Mouse (Mus musculus): ENCODE measurements at regions not wholly inside any gene's neighbourhood (a gene's known extent, or its start where the extent isn't known, plus 50 kb on each side); places are given as distances from the start of the nearest gene placed in this dataset.

DNA sequence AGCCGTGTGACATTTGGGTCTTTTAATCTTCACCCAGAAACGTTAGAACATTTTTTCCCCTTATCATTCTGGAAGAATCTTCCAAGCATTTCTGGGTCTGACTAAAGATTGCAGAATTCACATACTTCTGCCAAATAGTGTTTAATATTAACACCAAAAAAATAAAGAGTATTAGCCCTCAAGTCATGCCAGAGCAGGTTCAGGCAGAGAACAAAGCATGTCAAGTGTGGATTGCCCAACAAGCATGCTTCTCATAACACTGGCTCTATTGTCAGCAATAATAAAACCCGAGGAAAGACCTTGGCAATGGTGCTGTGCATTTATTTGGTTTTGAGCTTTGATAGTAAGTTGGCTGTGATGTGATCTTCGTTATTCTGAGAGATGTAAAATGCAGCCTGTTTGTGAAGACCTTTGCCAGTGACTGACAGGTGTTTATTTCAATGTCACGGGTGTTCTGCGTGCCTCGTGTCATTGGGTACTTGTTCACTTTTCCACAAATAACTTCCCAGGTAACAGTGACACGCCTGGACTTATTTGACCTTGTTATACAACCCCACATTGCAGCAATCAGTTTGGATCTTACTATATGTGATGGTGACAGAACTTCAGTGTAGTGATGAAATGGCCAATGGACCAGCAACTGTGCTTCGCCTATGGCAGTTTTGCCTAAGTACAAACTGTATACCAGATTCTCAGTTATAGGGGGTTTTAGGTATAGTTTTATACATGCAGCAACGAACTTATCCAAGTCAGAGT is 354.3 kb downstream of the 1700129C05Rik start:
- Histone ChIP-seq H3K9me3 (no peaks in the 10 kb centered on the region), H3K27ac (no peak overlapping the region), H3K4me1 (no peaks in the 10 kb centered on the region), H3K36me3 (no peaks in the 10 kb centered on the region), H3K4me3 (no peak overlapping the region), H3K27me3 (replicated peaks) (no peaks in the 10 kb centered on the region), H3K4me2 (replicated peaks) (no peak overlapping the region), H3K9ac (no peak overlapping the region)
- no peak for ATAC-seq (ENCODE audit: low FRiP score, low read depth)
- WGBS = 86% methylated on average over 10 of the region's 10 CpGs

DNA sequence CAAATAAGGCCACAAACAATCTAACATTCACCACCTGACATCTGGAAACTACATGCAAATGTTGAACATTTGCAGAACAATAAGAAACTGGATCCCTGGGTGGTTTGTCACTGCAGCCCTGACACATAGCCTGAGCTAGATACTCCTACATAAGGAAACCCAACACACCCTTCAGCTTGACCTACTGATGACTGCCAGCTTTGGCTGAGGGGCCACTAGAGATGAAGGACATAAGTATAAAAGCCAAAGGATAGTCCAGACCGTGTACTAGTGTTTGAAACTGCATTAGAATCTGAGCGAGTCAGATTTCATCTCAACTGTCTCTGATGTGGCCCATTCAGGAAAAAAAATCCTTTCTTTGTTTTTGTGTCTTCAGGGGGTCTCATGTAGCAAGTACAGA is 355.1 kb downstream of the 1700129C05Rik start:
- Histone ChIP-seq H3K4me3 (no peak overlapping the region), H3K27me3 (replicated peaks) (no peaks in the 10 kb centered on the region), H3K4me1 (no peaks in the 10 kb centered on the region), H3K9ac (no peak overlapping the region), H3K27ac (no peak overlapping the region), H3K4me2 (replicated peaks) (no peak overlapping the region), H3K9me3 (no peaks in the 10 kb centered on the region), H3K36me3 (no peaks in the 10 kb centered on the region)
- 69% methylated on average over 2 of the region's 2 CpGs for WGBS
- ATAC-seq (ENCODE audit: low FRiP score, low read depth) = no peak

DNA sequence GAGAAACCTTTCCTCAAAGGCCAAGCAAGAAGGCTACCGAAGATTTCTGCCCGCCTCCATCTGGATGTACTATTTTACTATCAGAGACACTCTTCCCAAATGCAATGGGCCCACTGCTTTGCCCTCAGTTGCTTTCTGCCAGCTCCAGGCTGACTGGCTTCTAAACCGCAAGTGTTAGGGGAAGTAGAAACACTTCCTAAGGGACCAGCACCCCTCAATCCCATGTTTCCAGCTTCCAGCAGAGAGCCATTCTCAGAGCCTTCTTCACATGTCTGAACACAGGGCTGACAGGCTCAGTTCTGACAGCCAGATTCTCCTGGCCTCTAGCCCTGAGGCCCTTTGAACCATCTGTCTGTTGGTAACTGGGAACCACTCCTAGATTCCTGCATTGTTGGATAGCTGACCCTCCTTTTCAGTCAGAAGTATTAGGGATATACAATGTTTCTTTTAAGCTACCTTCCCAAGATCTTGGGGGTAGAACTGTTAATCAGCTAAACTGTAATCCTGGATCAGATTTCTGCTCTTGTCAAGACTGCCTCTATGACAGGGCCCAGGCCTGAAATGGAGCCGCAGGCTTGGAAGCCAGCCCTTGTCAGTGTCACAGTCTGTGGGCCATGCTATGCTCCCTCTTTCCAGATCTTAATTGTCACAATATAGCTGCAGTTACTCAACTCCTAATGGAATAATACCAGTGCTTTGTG is 355.8 kb downstream of the 1700129C05Rik start:
- no peak overlapping the region for H3K4me3 ChIP-seq
- H3K27ac ChIP-seq = no peak overlapping the region
- no peaks in the 10 kb centered on the region for H3K36me3 ChIP-seq
- no peaks in the 10 kb centered on the region for H3K4me1 ChIP-seq
- no peak overlapping the region for H3K4me2 ChIP-seq (replicated peaks)
- no peaks in the 10 kb centered on the region for H3K9me3 ChIP-seq
- 94% methylated on average over 4 of the region's 4 CpGs for WGBS
- no peaks in the 10 kb centered on the region for H3K27me3 ChIP-seq (replicated peaks)
- H3K9ac ChIP-seq = no peak overlapping the region
- ATAC-seq (ENCODE audit: low FRiP score, low read depth) = no peak

DNA sequence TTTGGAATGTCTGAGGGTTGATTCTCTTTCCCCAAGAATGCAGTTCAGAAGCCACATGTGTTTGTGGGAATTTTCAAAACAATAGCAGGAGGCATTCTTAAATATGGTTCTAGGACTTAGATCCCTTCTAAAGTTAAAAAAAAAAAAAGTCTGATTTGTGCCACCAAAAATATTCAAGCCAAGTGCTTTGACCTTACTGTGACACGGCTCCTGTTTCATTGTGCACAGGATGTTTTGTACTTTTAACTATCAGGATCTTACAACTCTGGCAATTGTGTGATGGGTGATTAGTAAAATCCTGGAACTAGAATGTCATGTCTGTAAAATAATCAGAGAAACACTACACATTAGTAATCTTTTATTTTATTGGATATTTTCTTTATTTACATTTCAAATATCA is 359.5 kb downstream of the 1700129C05Rik start:
- no peaks in the 10 kb centered on the region for H3K9me3 ChIP-seq
- H3K4me3 ChIP-seq = no peak overlapping the region
- ATAC-seq (ENCODE audit: low FRiP score, low read depth) = no peak
- 59% methylated on average over 1 of the region's 1 CpGs for WGBS
- no peak overlapping the region for H3K9ac ChIP-seq
- no peak overlapping the region for H3K4me2 ChIP-seq (replicated peaks)
- no peaks in the 10 kb centered on the region for H3K4me1 ChIP-seq
- H3K27ac ChIP-seq = no peak overlapping the region
- no peaks in the 10 kb centered on the region for H3K27me3 ChIP-seq (replicated peaks)
- H3K36me3 ChIP-seq = no peaks in the 10 kb centered on the region

DNA sequence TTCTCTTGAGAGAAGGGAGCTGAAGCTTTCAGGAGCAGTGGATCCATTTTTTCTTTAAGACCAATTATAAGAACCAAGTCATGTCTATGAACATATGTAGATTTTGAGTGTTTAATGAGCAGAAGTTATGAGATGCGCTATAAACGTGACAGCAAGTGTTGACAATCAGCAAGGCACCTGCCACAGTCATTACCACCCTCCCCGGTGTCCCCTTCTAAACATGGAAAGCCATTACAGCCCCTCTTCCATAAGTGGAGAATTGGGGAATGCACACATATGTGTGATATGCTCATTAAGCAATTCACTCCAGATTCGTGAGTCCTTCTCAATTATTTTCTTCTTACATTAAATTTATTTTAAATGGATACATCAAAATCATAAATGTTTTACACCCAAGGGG is 362.4 kb downstream of the 1700129C05Rik start:
- Histone ChIP-seq H3K4me3 (no peak overlapping the region), H3K9ac (no peak overlapping the region), H3K27me3 (replicated peaks) (no peaks in the 10 kb centered on the region), H3K9me3 (no peaks in the 10 kb centered on the region), H3K27ac (no peak overlapping the region), H3K4me1 (no peaks in the 10 kb centered on the region), H3K4me2 (replicated peaks) (no peak overlapping the region), H3K36me3 (no peaks in the 10 kb centered on the region)
- no peak for ATAC-seq (ENCODE audit: low FRiP score, low read depth)
- WGBS = 90% methylated on average over 4 of the region's 4 CpGs

DNA sequence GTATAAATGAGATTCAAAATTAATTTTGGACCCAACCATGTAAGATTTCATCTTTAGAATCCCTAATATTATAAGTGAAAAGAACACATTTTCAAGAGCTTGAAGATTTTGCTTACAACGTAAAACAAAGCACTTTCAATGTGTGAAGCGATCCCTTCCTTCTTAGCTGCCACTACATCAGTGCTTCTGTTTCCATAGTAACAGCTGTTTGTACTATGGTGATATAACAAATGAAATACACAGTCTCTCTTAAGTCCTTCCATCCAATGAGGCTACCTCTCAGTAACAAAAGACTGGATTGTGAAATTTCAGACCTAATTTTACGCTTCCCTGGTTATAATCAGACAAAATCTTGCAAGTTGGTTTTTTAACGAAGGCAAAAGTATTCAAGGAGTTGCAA is 364.0 kb downstream of the 1700129C05Rik start:
- Histone ChIP-seq H3K4me3 (no peak overlapping the region), H3K27ac (no peak overlapping the region), H3K27me3 (replicated peaks) (no peaks in the 10 kb centered on the region), H3K9ac (no peak overlapping the region), H3K36me3 (no peaks in the 10 kb centered on the region), H3K4me1 (no peaks in the 10 kb centered on the region), H3K9me3 (no peaks in the 10 kb centered on the region), H3K4me2 (replicated peaks) (no peak overlapping the region)
- no peak for ATAC-seq (ENCODE audit: low FRiP score, low read depth)
- WGBS = 73% methylated on average over 4 of the region's 4 CpGs

DNA sequence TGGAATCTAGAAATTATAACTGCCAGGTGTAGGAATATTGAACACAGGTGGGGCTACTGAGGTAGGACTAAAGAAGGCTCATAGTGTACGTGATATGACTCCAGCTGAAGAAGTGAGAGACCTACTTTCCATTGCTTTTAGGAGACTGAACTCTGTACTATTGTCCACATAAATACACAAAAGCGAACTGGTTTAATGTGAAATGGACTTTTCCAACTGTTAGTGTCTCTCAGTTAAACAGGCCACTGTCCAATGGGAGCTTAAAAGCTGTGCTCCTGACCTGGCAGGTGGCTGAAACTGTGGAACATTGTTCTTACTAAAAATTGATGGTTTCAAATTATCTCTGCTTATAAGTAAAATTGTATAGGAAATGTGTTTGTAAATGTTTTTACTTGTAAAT is 381.4 kb downstream of the 1700129C05Rik start:
- Histone ChIP-seq H3K4me2 (replicated peaks) (no peak overlapping the region), H3K4me1 (no peaks in the 10 kb centered on the region), H3K36me3 (no peaks in the 10 kb centered on the region), H3K27me3 (replicated peaks) (no peaks in the 10 kb centered on the region), H3K4me3 (no peak overlapping the region), H3K9me3 (no peaks in the 10 kb centered on the region), H3K9ac (no peak overlapping the region), H3K27ac (no peak overlapping the region)
- no peak for ATAC-seq (ENCODE audit: low FRiP score, low read depth)
- WGBS = 88% methylated on average over 2 of the region's 2 CpGs

DNA sequence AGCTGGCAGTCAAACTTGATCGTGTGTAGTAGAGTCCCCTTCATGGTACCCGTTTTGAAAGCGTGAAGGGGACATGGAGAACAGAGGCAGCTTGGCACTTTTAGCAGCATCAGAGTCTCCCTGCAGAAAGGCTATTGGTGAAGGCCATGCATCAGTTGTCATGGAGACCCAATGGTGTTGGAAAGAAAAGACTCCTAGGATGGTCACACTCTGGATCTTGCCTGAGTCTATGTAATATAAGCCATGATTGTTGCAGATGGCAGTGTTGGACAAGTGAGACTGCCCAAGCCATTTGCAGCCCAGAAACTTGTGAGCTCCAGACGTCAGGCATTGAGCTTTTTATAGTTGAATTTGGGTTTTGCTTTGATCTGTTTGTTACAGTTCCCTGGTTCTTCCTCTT is 382.9 kb downstream of the 1700129C05Rik start:
- no peak overlapping the region for H3K4me3 ChIP-seq
- no peak overlapping the region for H3K4me2 ChIP-seq (replicated peaks)
- no peak overlapping the region for H3K9ac ChIP-seq
- H3K36me3 ChIP-seq = no peaks in the 10 kb centered on the region
- ATAC-seq (ENCODE audit: low FRiP score, low read depth) = no peak
- no peak overlapping the region for H3K27ac ChIP-seq
- WGBS = 85% methylated on average over 4 of the region's 4 CpGs
- H3K4me1 ChIP-seq = no peaks in the 10 kb centered on the region
- H3K27me3 ChIP-seq (replicated peaks) = no peaks in the 10 kb centered on the region
- H3K9me3 ChIP-seq = no peaks in the 10 kb centered on the region

DNA sequence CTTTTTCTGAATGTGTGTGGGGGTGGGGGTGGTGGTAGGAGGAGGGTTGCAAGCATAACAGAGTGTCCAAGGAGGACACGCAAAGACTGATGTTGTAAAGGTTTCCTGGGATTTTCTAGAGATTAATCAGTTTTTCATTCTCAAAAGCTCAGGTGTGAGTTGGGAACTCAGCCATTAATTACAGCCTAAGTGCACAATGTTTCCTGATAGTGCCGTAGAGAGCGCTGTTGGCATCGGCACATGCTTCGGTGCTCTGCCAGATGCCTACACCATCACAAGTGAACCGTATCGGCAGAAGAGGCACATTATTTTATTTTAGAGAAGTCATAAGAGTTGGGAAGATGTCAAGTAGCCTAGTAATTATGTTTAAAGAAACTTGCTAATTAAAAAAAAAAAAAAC is 388.9 kb downstream of the 1700129C05Rik start:
- Histone ChIP-seq H3K4me2 (replicated peaks) (no peak overlapping the region), H3K4me3 (no peak overlapping the region)

DNA sequence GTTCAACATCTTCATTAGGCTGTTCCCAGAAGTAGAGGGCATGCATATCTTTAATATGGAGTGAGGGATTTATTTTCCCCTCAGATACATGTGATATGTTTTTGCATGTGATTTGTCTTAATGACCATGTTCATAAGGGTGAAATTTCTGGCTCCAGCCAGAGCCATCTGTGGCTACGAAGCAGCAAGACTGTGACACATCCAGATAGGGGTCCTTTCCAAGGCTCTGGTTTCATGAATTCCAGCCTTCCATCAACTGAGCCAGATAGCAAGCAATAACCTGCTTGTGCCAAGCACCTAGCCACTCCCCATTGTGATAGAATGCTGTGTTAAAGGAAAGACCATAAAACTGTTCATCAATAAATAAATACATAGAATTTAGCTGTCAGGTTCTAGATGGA is 389.6 kb downstream of the 1700129C05Rik start:
- ATAC-seq (ENCODE audit: low FRiP score, low read depth) = no peak
- H3K4me2 ChIP-seq (replicated peaks) = no peak overlapping the region
- no peaks in the 10 kb centered on the region for H3K4me1 ChIP-seq
- H3K9ac ChIP-seq = no peak overlapping the region
- H3K9me3 ChIP-seq = no peaks in the 10 kb centered on the region
- WGBS = 93% methylated on average over 1 of the region's 1 CpGs
- H3K36me3 ChIP-seq = no peaks in the 10 kb centered on the region
- H3K27me3 ChIP-seq (replicated peaks) = no peaks in the 10 kb centered on the region
- no peak overlapping the region for H3K27ac ChIP-seq
- H3K4me3 ChIP-seq = no peak overlapping the region

More for the DNA sequence above, 388.9 kb downstream of the 1700129C05Rik start:
- no peak for ATAC-seq (ENCODE audit: low FRiP score, low read depth)
- H3K27me3 ChIP-seq (replicated peaks) = no peaks in the 10 kb centered on the region
- WGBS = 93% methylated on average over 7 of the region's 7 CpGs
- no peak overlapping the region for H3K27ac ChIP-seq
- H3K4me1 ChIP-seq = no peaks in the 10 kb centered on the region
- H3K36me3 ChIP-seq = no peaks in the 10 kb centered on the region
- H3K9ac ChIP-seq = no peak overlapping the region
- no peaks in the 10 kb centered on the region for H3K9me3 ChIP-seq

DNA sequence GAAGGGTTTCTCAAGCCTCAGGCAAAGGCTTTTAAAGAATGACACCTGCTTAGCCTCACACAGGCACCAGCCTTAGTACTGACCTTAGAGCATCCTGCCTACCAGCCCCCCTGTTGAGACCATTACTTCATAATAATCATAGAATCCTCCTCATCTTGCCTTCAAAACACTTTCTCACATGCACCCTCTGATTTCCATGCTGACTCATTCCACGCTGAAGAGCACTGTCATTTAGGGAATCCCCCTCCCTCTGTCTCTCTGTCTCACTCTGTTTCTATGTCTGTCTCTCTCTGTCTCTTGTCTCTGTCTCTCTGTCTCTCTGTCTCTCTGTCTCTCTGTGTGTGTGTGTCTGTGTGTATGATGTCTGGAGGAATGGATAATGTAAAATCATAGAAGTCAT is 416.3 kb downstream of the 1700129C05Rik start:
- H3K4me2 ChIP-seq (replicated peaks) = no peak overlapping the region
- no peak for ATAC-seq (ENCODE audit: low FRiP score, low read depth)
- no peak overlapping the region for H3K27ac ChIP-seq
- H3K9ac ChIP-seq = no peak overlapping the region
- H3K9me3 ChIP-seq = no peaks in the 10 kb centered on the region
- no peaks in the 10 kb centered on the region for H3K4me1 ChIP-seq
- H3K27me3 ChIP-seq (replicated peaks) = no peaks in the 10 kb centered on the region
- H3K36me3 ChIP-seq = no peaks in the 10 kb centered on the region
- 76% methylated on average over 1 of the region's 1 CpGs for WGBS
- H3K4me3 ChIP-seq = no peak overlapping the region

DNA sequence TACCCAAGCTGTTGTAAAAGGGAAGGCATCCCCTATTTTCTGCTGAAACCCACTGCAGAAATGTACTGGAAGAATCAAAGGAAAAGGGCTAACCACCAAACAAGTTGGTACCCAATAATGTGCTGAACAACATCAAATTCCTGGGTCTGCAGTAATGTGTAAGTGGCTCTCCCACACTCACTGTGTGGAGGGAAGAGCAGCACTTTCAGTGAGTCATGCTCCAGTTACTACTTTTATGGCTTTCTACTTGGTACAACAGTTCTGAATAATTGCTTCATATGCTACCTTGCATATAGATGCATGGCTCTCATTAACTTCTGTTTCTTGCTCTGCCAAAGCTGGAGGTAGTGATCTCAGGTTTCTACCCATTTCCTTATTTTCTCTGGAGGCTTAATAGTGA is 427.8 kb downstream of the 1700129C05Rik start:
- no peak for ATAC-seq (ENCODE audit: low FRiP score, low read depth)
- no peak overlapping the region for H3K4me3 ChIP-seq
- no peaks in the 10 kb centered on the region for H3K27me3 ChIP-seq (replicated peaks)
- no peak overlapping the region for H3K9ac ChIP-seq
- H3K4me2 ChIP-seq (replicated peaks) = no peak overlapping the region
- H3K36me3 ChIP-seq = no peaks in the 10 kb centered on the region
- no peaks in the 10 kb centered on the region for H3K9me3 ChIP-seq
- no peaks in the 10 kb centered on the region for H3K4me1 ChIP-seq
- no peak overlapping the region for H3K27ac ChIP-seq

DNA sequence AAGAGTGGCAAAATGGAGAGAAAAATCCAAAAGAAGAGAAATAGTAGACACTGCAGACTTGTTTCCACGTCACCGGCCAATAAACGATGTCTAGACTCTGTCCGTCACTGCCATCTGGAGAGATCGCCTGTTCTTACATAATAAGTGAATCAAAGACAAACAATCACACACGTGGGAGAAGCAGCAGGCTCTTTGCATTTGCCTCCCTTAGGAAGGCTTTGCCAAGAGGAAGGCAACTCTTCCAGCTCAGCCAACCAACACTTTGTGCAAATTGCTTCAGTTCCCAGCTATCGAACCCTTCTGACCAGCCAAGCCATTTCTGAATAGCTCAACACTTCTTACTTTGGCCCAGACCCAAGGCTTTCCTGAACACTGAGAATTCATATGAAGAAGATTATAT is 432.8 kb downstream of the 1700129C05Rik start:
- Histone ChIP-seq H3K36me3 (no peaks in the 10 kb centered on the region), H3K4me1 (no peaks in the 10 kb centered on the region), H3K9ac (no peak overlapping the region), H3K4me3 (no peak overlapping the region), H3K9me3 (no peaks in the 10 kb centered on the region), H3K27me3 (replicated peaks) (no peaks in the 10 kb centered on the region), H3K27ac (no peak overlapping the region), H3K4me2 (replicated peaks) (no peak overlapping the region)
- WGBS = 85% methylated on average over 7 of the region's 7 CpGs
- ATAC-seq (ENCODE audit: low FRiP score, low read depth) = no peak
